Mouse (Mus musculus) embryonic facial prominence, embryonic 11.5 days (tissue): ENCODE results near the gene St5. TPM values are rescaled to one million over a fixed set of nuclear protein-coding genes. Genes with fewer than 3 reads are reported as not detected.

ENCODE experiments used
- ATAC-seq: fragments of 200-750 bp; cut with Nextera tagmentation; replicated peaks from 2 replicates; pipeline ENCODE4 v1.8.0; 2017; ENCODE audit warnings: low read depth; ENCODE audit not compliant: insufficient number of reproducible peaks, low FRiP score, low TSS enrichment
- DNase-seq: peaks from one replicate; pipeline ENCODE4 v3.0.0-alpha.2; 2015; ENCODE audit warnings: low spot score
- H3K27ac ChIP-seq: fragments of 300-500 bp; sonication (generic); replicated peaks from 2 replicates; pipeline ENCODE4 v1.5.1; 2014; ENCODE audit warnings: mild to moderate bottlenecking, low read depth, low read length, control low read depth
- H3K27me3 ChIP-seq: fragments of 300-500 bp; sonication (generic); 2 replicates; pipeline ENCODE4 v1.6.1; 2014; ENCODE audit warnings: mild to moderate bottlenecking, low read length, moderate library complexity, mixed read lengths; ENCODE audit not compliant: control insufficient read depth, insufficient read depth
- H3K36me3 ChIP-seq: fragments of 300-500 bp; sonication (generic); replicated peaks from 2 replicates; pipeline ENCODE4 v1.6.1; 2014; ENCODE audit warnings: low read depth, mild to moderate bottlenecking, low read length, moderate library complexity, mixed read lengths; ENCODE audit not compliant: control insufficient read depth, insufficient read depth
- H3K4me1 ChIP-seq: fragments of 300-500 bp; sonication (generic); 2 replicates; pipeline ENCODE4 v1.6.1; 2014; ENCODE audit warnings: low read length, mixed read lengths; ENCODE audit not compliant: control insufficient read depth, insufficient read depth
- H3K4me2 ChIP-seq: fragments of 300-500 bp; sonication (generic); 2 replicates; pipeline ENCODE4 v1.6.1; 2014; ENCODE audit warnings: low read depth, mild to moderate bottlenecking, control low read depth, low read length, moderate library complexity
- H3K4me3 ChIP-seq: fragments of 300-500 bp; sonication (generic); 2 replicates; pipeline ENCODE4 v1.5.1; 2014; ENCODE audit warnings: low read depth, low read length, control low read depth
- H3K9ac ChIP-seq: fragments of 300-500 bp; sonication (generic); replicated peaks from 2 replicates; pipeline ENCODE4 v1.6.1; 2014; ENCODE audit warnings: mild to moderate bottlenecking, control low read depth, low read length
- H3K9me3 ChIP-seq: fragments of 300-500 bp; sonication (generic); replicated peaks from 2 replicates; pipeline ENCODE4 v1.6.1; 2016; ENCODE audit warnings: mild to moderate bottlenecking, low read length, inconsistent platforms, mixed read lengths; ENCODE audit not compliant: control insufficient read depth
- WGBS: fragments of 180-500 bp; shearing (Covaris S2); extraction: QIAGEN DNeasy Blood & Tissue Kit; methylation state at CpG from one replicate; pipeline ENCODE4 v1.1.7; 2014; 5-methylcytosine and 5-hydroxymethylcytosine counted together
- polyA plus RNA-seq: library from polyadenylated mRNA; unstranded; fragments of >200 nt; fragmentation: Nextera tagmentation; extraction: Ambion mirVana; gene quantifications from 2 replicates; pipeline ENCODE4 v1.2.1, GENCODE M21; 2014

St5 gene
- polyA plus RNA-seq, 1 experiment from 2014 or later: 37.7 TPM

DNA sequence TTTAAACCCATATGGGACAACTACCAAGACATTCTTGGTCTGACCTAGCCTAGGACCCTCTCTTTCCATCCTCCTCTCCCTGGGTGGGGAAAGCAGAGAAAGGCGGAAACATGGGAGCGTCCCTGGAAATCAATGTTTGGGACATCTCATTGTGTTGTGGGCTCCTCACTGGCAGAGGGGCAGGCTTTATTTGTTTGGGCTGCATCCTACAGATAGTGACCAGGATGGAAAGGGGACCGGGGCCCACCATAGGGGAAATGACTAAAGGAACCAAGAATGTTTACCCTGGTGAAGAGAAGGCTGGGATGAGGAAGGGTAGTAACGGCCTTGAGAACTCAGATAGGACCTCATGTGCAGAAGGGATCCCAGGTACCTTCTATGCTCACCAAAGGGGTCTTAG, 122.9 kb downstream of the St5 start:
- Histone ChIP-seq H3K36me3 (no peaks in the 10 kb centered on the region), H3K27me3 (no peaks in the 10 kb centered on the region), H3K4me2 (no peak overlapping the region), H3K27ac (no peak overlapping the region), H3K9me3 (no peaks in the 10 kb centered on the region), H3K4me3 (no peak overlapping the region), H3K9ac (no peak overlapping the region), H3K4me1 (0 out of 2 replicates have a peak, but pooled peaks cover 2% of the 10 kb centered on the region)
- ATAC-seq (no peak), DNase-seq (no peak)
- 67% methylated on average over 4 of the region's 4 CpGs for WGBS

DNA sequence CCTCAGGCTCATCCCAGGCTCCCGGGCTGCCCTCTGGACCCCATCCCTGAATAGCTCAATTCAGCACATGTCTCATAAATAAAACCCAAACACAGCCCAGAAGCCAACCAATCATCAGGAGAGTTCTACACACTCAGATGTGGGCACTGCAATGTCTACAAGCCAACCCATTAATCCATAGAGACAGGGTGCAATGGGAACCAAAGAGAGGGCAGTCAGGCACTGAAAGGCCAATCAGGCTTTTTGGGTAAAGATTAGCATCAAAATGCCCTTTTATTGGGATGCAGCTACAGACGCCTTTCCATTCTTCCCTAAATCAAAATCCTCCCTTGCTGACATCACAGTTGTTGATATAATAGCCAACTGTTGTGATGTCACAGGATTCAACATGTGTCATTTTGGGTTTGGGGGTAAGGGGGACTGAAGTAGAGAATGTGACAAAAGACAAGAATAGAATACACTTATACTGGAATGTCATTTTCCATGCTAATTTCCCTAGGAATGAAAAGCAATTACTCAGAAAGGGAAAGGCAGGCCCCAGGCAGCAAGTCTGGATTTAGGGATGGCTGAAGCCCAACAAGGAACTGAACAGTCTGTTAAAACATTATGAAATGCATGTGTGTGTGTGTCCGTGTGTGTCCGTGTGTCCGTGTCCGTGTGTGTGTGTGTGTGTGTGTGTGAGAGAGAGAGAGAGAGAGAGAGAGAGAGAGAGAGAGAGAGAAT, 123.7 kb downstream of the St5 start:
- peak; percentile 73; the same call in 1 of the 2 replicates for ATAC-seq
- H3K4me3 ChIP-seq: no peak overlapping the region
- no peak overlapping the region for H3K4me2 ChIP-seq
- peak; percentile 11 for DNase-seq
- no peaks in the 10 kb centered on the region for H3K9me3 ChIP-seq
- no peaks in the 10 kb centered on the region for H3K36me3 ChIP-seq
- whole genome bisulfite sequencing: 65% methylated on average over 6 of the region's 6 CpGs
- H3K27me3 ChIP-seq: no peaks in the 10 kb centered on the region
- 0 out of 2 replicates have a peak, but pooled peaks cover 2% of the 10 kb centered on the region for H3K4me1 ChIP-seq
- 0 out of 2 replicates have a peak overlapping the region, but pooled peaks have one; percentile 24 for H3K27ac ChIP-seq
- no peak overlapping the region for H3K9ac ChIP-seq

DNA sequence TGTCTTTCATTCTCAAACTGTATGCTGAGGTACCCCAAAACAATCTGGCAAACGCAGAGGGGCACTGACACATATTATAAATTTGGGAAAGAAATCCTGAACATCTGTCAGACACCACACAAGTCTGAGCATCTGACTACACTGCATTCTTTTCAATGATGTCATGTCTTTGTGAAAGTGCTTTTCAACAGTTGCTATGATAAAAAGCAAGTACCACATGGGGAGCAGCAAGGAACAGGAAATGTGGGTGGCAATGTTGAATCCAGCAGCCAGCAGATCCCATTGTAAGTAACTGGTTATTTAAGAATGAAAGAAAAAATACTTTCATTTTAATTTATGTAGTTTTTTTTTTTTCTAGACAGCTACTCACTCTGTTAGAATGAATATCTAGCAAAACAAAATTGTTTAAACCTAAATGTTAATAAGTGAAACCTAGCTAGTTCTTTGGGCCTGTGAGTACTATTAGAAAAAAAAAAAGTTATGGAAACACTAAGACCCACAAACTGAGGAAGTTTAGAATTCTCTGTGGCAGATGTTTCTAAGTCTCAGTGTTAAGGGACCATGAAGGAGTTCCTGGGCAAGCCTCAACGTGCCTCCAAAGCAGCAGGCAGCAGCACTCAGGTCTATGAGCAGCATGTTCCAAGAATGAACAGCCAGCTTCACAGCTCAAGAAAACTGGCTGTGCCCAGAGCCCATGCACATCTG, 124.4 kb downstream of the St5 start:
- H3K36me3 ChIP-seq: no peaks in the 10 kb centered on the region
- no peaks in the 10 kb centered on the region for H3K27me3 ChIP-seq
- 0 out of 2 replicates have a peak overlapping the region, but pooled peaks have one; percentile 24 for H3K27ac ChIP-seq
- no peak overlapping the region for H3K4me2 ChIP-seq
- no peaks in the 10 kb centered on the region for H3K9me3 ChIP-seq
- ATAC-seq (no peak), DNase-seq (no peak)
- H3K4me3 ChIP-seq: no peak overlapping the region
- H3K9ac ChIP-seq: no peak overlapping the region
- WGBS: 43% methylated on average over 2 of the region's 2 CpGs
- H3K4me1 ChIP-seq: 0 out of 2 replicates have a peak, but pooled peaks cover 2% of the 10 kb centered on the region

DNA sequence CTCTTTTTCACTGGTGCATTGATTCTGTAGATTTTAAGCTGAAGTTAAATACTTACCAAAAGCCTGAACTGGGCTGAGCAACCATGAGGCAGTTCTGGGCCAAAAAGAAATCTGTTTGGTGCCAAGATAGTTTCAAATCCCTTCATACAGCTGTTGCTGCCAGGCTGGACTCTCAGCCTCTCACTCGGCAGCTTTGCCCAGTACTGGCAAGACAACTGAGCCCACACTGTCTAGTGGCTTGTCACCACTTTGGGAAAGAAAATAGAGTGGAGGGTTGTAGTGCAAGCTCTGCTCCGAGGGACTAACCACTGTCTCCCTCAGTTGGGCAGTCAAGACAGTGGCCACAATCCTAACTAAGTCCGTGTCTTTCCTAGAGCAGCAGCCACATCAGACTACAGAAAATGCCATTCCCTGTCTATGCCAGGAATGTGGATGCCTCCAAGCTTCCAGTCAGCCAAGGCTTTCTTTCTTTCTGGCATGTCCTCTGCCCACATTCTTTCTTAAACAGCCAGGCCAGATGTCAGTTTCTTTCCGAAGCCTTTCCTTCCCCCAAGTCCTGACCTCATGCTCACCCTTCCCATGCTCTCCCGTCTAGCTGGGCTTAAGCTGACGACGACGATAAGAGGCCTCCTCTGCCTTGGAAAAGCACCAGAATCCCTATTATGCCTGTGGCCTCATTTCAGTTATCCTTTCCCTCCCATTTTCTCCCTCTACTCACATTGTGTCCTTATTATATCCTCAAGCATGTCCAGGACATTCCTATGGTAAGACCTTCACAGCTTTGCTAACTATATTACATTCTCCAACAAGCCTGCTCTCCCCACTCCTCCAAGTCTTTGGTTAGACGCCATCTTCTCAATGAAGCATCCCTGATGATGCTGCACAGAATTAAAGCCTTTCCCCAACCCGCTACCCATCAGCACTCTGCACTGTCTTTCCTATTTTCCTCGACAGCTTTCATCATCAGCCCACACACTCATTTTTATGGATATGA, 126.8 kb downstream of the St5 start:
- Histone ChIP-seq H3K27me3 (no peaks in the 10 kb centered on the region), H3K4me2 (no peak overlapping the region), H3K9ac (0 out of 2 replicates have a peak overlapping the region, but pooled peaks have one; percentile 5), H3K4me1 (0 out of 2 replicates have a peak, but pooled peaks cover 2% of the 10 kb centered on the region), H3K27ac (no peak overlapping the region), H3K36me3 (no peaks in the 10 kb centered on the region), H3K4me3 (no peak overlapping the region), H3K9me3 (no peaks in the 10 kb centered on the region)
- WGBS: 47% methylated on average over 11 of the region's 11 CpGs
- DNase-seq (peak; percentile 32), ATAC-seq (0 out of 2 replicates have a peak, but pooled peaks have one; percentile 30)

DNA sequence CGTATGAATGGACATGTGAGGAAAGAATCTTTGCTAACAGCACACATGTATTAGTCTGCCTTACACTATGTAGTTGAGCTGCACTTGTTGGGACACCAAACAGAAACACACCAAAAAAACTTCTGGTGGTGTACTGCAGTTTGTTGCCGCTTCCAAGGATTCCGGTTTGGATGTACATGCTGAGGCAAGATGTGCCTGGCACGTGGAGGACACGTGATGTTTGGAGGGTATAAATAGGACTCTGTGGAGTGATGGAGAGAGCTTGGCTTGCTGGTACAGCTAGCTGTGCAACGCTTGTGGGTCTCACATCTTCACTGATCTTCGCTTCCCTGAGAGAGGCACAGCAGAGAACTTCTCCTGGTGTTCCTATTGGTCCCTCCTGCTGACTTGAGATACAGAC, 129.2 kb downstream of the St5 start:
- DNase-seq (no peak), ATAC-seq (no peak)
- Histone ChIP-seq H3K4me1 (0 out of 2 replicates have a peak, but pooled peaks cover 2% of the 10 kb centered on the region), H3K36me3 (no peaks in the 10 kb centered on the region), H3K9me3 (no peaks in the 10 kb centered on the region), H3K27ac (no peak overlapping the region), H3K4me3 (no peak overlapping the region), H3K4me2 (no peak overlapping the region), H3K9ac (no peak overlapping the region), H3K27me3 (no peaks in the 10 kb centered on the region)
- 95% methylated on average over 7 of the region's 7 CpGs for WGBS

DNA sequence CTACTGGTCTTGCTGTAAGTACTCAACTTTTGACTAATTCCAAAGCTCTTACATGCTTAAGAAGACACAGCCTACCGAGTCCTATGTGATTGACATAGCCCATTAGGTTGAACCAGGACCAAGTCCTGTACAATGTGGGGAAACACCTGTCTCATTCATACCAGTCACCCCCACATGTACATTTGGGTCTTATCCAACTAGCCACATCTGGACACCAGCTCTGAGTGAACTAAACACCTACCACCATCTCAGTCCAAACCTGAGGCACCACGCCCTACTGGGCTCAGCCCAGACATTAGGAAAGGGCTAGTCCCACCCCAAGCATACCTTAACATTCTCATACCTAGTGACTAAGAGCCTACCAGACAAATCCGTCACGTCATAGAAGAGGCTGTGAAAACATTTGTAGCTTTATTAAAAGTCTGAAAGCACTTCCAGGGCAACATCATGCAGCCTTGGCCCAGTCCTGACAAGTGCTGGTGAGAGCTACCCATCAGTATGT, 135.0 kb downstream of the St5 start:
- Histone ChIP-seq H3K4me3 (no peak overlapping the region), H3K9ac (no peak overlapping the region), H3K4me2 (no peak overlapping the region), H3K36me3 (no peaks in the 10 kb centered on the region), H3K9me3 (no peaks in the 10 kb centered on the region), H3K4me1 (no peaks in the 10 kb centered on the region), H3K27me3 (no peaks in the 10 kb centered on the region), H3K27ac (no peak overlapping the region)
- DNase-seq (no peak), ATAC-seq (no peak)
- 92% methylated on average over 4 of the region's 4 CpGs for WGBS

DNA sequence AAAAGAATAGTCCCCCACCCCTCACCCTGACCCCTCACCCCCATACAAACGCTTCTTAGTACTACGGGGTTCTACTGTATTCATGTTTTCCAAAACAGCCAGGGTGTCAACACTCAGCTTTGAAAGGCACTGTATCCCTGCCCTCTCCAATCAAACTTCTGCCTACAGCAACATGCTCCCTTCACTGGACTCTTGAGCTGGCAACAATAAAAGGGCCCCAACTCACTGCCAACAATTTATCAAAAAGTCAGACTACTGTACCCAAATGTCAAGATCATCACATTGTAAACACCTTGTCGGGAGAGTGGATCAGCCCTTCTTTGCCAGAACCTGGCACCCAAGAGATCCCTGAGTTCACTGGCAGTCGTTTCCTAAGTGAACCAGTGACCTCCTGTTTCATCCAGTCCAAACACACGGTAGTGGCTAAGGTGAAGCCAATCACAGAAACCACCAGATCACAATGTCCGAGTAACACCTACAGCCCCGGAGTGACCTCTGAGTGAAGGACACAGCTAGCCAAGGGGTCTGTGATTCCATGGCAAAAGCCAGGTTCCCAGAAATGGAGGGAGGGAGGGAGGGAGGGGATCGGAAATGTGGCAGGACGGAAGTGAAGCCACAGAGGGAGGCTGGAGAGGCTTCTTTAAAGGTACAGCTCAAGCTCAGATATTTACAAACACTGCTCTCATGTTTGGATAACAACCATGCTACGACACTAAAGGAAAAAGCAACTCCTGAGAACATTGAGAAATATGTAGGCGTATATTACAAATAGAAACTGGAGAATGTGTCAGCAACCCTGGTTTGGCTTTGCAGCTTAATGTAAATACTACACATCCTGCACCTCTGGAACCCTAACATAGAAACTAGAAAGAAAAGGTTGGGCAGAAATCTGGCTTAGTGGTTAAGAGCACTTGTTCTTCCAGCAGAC, 136.3 kb downstream of the St5 start:
- ATAC-seq: no peak
- Histone ChIP-seq H3K4me1 (no peaks in the 10 kb centered on the region), H3K36me3 (no peaks in the 10 kb centered on the region), H3K27ac (no peak overlapping the region), H3K4me2 (no peak overlapping the region), H3K27me3 (no peaks in the 10 kb centered on the region), H3K9ac (no peak overlapping the region), H3K4me3 (no peak overlapping the region), H3K9me3 (no peaks in the 10 kb centered on the region)
- DNase-seq: no peak
- WGBS: 82% methylated on average over 11 of the region's 11 CpGs
